Mouse (Mus musculus): ENCODE measurements around the gene Dennd4b. TPM values are rescaled to one million over a fixed set of nuclear protein-coding genes. Genes with fewer than 3 reads are reported as not detected.

Gene Dennd4b
- total and polyA plus RNA-seq, 3 experiments = 35.7 to 45.6 (median 36.5) TPM

DNA sequence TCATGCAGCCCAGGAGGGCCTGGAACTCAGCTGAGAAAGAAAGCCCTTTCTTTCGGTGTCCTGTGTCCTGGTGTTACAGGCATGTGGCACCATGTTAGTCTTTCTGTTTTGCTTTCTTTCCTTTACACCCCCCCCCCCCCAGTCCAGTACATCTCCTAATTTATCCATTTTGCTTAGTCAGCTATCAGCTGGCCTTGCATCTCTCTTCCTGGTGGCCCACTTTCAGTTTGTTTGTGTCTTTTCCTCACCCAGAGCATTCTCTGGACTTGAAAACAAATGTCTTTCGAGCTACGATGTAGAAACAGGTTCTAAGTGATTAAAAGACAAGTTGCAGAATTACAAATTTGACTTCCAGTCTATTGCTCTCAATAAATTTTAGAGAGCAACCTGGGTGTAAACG lies 42.5 kb upstream of the Dennd4b start:
- WGBS = 69% methylated on average over 4 of the region's 4 CpGs
- Histone ChIP-seq H3K4me1 (ENCODE audit: control insufficient read depth, insufficient read depth, low read length) (peaks cover 3% of the 10 kb centered on the region), H3K36me3 (ENCODE audit: control insufficient read depth, insufficient read depth, low read length) (no peaks in the 10 kb centered on the region), H3K27ac (no peak overlapping the region), H3K79me2 (replicated peaks; ENCODE audit: control insufficient read depth, insufficient read depth, low read length) (no peaks in the 10 kb centered on the region), H3K9ac (ENCODE audit: low read depth, low read length) (no peak overlapping the region), H3K27me3 (ENCODE audit: control insufficient read depth, insufficient read depth, low read length) (no peaks in the 10 kb centered on the region), H3K4me3 (no peak overlapping the region)
- DNase-seq = no peak
- intact Hi-C loops (cut with DNase I) = loop anchor here (5.0 kb wide), 1 partner anchor 245 kb away; the partner anchor contains the start of gene Npr1
- no peak for TF ChIP-seq POLR2A (IDR thresholded peaks at IDR 0.05; ENCODE audit: insufficient read depth, low read depth, low read length)
- no peak for TF ChIP-seq EP300 (IDR thresholded peaks at IDR 0.05; ENCODE audit: insufficient read depth, low read depth, low read length)

DNA sequence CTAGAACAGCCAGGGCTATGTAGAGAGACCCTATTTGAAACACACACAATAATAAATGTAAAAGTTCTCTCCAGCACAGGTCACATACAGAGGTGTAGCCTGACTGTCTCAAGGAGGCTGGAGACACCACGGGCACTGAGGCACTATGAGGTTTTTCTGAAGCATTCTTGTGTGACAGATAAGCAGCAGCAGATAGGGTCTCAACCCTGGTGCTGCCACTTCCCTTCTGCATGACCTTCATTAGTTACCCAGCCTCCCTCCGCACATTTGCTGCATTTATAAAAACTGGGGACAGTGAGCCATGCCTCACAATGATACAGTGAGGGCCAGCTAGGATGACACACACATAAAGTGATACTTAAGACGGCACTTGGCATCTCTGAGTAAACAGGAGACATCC lies 42.0 kb upstream of the Dennd4b start:
- Histone ChIP-seq H3K36me3 (ENCODE audit: control insufficient read depth, insufficient read depth, low read length) (no peaks in the 10 kb centered on the region), H3K4me1 (ENCODE audit: control insufficient read depth, insufficient read depth, low read length) (peaks cover 3% of the 10 kb centered on the region), H3K79me2 (replicated peaks; ENCODE audit: control insufficient read depth, insufficient read depth, low read length) (no peaks in the 10 kb centered on the region), H3K9ac (ENCODE audit: low read depth, low read length) (no peak overlapping the region), H3K27me3 (ENCODE audit: control insufficient read depth, insufficient read depth, low read length) (no peaks in the 10 kb centered on the region), H3K27ac (no peak overlapping the region), H3K4me3 (no peak overlapping the region)
- intact Hi-C loops (cut with DNase I) = loop anchor here (5.0 kb wide), 1 partner anchor 244 kb away; the partner anchor contains the start of gene Npr1
- no peak for DNase-seq
- WGBS = 45% methylated on average over 3 of the region's 3 CpGs
- TF ChIP-seq EP300 (IDR thresholded peaks at IDR 0.05; ENCODE audit: insufficient read depth, low read depth, low read length) = no peak
- no peak for TF ChIP-seq CTCF (IDR thresholded peaks at IDR 0.05)
- no peak for TF ChIP-seq POLR2A (IDR thresholded peaks at IDR 0.05; ENCODE audit: insufficient read depth, low read depth, low read length)

DNA sequence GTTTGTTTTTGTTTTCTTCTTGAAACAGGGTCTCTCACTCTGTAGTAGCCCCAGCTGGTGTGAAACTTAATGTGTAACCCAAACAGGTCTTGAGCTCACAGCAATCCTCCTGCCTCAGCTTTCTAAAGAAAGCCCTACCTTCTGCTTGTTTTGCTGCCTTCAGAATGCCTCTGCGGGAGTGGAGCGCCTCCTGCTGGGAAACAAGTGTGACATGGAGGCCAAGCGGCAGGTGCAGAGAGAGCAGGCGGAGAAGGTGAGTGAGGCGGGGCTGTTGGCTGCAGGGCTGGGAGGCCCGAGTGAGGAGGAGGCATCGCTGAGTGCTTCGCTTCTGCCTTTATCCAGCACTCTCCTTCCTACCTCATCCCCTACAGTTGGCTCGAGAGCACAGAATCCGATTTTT lies 40.7 kb upstream of the Dennd4b start:
- no peak for DNase-seq
- H3K9ac ChIP-seq (ENCODE audit: low read depth, low read length) = no peak overlapping the region
- WGBS = 80% methylated on average over 10 of the region's 10 CpGs
- no peaks in the 10 kb centered on the region for H3K36me3 ChIP-seq (ENCODE audit: control insufficient read depth, insufficient read depth, low read length)
- intact Hi-C loops (cut with DNase I) = loop anchor here (5.0 kb wide), 1 partner anchor 243 kb away; the partner anchor contains the start of gene Npr1
- H3K27me3 ChIP-seq (ENCODE audit: control insufficient read depth, insufficient read depth, low read length) = no peaks in the 10 kb centered on the region
- no peak overlapping the region for H3K27ac ChIP-seq
- H3K79me2 ChIP-seq (replicated peaks; ENCODE audit: control insufficient read depth, insufficient read depth, low read length) = no peaks in the 10 kb centered on the region
- no peak overlapping the region for H3K4me3 ChIP-seq
- H3K4me1 ChIP-seq (ENCODE audit: control insufficient read depth, insufficient read depth, low read length) = peaks cover 3% of the 10 kb centered on the region
- TF ChIP-seq CTCF (IDR thresholded peaks at IDR 0.05) = no peak
- TF ChIP-seq EP300 (IDR thresholded peaks at IDR 0.05; ENCODE audit: insufficient read depth, low read depth, low read length) = no peak
- no peak for TF ChIP-seq POLR2A (IDR thresholded peaks at IDR 0.05; ENCODE audit: insufficient read depth, low read depth, low read length)

DNA sequence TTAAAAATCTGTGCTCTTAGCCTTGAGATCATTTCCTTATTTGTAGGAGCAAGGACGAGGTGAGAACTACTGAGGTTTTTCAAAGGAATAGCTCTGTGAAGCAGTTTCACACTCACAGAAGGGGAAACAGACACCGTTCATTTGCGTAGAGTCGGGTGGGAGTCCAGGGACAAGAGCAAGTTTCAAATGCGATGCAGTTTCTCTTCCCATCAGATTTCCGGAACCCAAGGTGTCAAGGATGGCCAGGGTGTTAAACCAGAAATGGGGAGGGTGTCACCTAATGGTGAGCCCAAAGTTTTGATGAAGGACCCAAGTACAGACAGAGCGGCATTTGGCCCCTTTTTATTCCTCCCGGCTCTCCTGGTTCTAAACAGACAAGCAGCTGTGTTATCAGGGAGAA lies 33.9 kb upstream of the Dennd4b start:
- Histone ChIP-seq H3K4me1 (ENCODE audit: control insufficient read depth, insufficient read depth, low read length) (peaks cover 1% of the 10 kb centered on the region; the same call in 1 of the 2 replicates), H3K36me3 (ENCODE audit: control insufficient read depth, insufficient read depth, low read length) (no peaks in the 10 kb centered on the region), H3K79me2 (replicated peaks; ENCODE audit: control insufficient read depth, insufficient read depth, low read length) (no peaks in the 10 kb centered on the region), H3K27ac (peak overlapping the region; percentile 90), H3K9ac (ENCODE audit: low read depth, low read length) (peak overlapping the region; percentile 35), H3K27me3 (ENCODE audit: control insufficient read depth, insufficient read depth, low read length) (no peaks in the 10 kb centered on the region), H3K4me3 (peak overlapping the region; percentile 73)
- 10% methylated on average over 8 of the region's 8 CpGs for WGBS
- intact Hi-C loops (cut with DNase I) = loop anchor here (2.0 kb wide), 1 partner anchor 24 kb away; the partner anchor contains the start of gene Crtc2
- DNase-seq = no peak
- TF ChIP-seq CTCF (IDR thresholded peaks at IDR 0.05) (no peak), POLR2A (IDR thresholded peaks at IDR 0.05; ENCODE audit: insufficient read depth, low read depth, low read length) (no peak), EP300 (IDR thresholded peaks at IDR 0.05; ENCODE audit: insufficient read depth, low read depth, low read length) (no peak)

DNA sequence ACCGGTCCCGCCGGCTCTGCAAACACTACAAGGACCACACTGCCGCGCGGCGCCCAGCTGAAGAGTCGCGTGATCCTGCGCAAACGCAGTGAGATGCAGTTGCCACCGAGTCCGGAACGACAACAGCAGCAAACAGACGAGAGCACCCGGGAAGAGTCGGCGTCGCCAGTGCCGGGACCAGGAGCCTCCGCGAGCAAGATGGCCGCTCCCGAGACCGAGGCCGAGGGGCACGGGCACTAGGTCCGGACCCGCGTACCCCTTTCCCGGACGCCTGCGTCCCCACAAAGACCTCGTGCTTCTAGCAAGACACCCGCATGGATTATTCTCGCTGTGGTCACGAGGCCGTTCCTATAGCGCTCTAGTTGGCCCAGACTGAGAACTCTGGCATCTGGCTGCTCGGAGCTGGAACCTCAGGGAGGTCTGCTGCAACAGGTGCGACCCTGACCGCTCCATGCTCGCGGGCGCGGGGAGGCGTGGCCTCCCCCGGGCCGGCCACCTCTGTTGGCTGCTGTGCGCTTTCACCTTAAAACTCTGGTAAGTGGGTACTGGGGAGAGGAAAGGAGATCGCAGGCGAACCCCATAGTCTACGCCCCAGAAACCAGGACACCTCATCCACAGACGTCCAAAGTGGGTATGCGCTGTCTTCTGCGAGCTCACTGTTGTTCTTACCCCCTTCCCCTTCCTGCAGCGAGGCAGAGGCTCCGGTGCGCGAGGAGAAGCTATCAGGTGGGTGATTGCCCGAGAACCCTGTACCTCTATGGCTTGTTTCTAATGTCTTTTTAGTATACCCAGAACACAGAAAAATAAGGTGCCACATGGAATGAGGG lies 33.3 kb upstream of the Dennd4b start, which contains the start of gene Jtb:
TSS of gene Jtb (plus strand) at position 91 of the 827 bp plus-strand sequence.
- intact Hi-C loops (cut with DNase I) = loop anchor here (2.0 kb wide), 1 partner anchor 23 kb away; the partner anchor contains the start of gene Crtc2
- WGBS = under 1% methylated on average over 61 of the region's 61 CpGs
- H3K27me3 ChIP-seq (ENCODE audit: control insufficient read depth, insufficient read depth, low read length) = no peaks in the 10 kb centered on the region
- peak; percentile 91 for TF ChIP-seq POLR2A (IDR thresholded peaks at IDR 0.05; ENCODE audit: insufficient read depth, low read depth, low read length)
- TF ChIP-seq CTCF (IDR thresholded peaks at IDR 0.05) = 0 out of 2 replicates have a peak, but pooled peaks have one; percentile 16
- TF ChIP-seq EP300 (IDR thresholded peaks at IDR 0.05; ENCODE audit: insufficient read depth, low read depth, low read length) = peak; percentile 79
- peak within 1 kb of the TSS; percentile 82 for H3K9ac ChIP-seq (ENCODE audit: low read depth, low read length)
- DNase-seq = peak; percentile 90 to 95
- H3K4me3 ChIP-seq = peak within 1 kb of the TSS; percentile 73
- H3K27ac ChIP-seq = peak within 1 kb of the TSS; percentile 90
- H3K36me3 ChIP-seq (ENCODE audit: control insufficient read depth, insufficient read depth, low read length) = no peaks in the 10 kb centered on the region
- peaks cover 1% of the 10 kb centered on the region; the same call in 1 of the 2 replicates for H3K4me1 ChIP-seq (ENCODE audit: control insufficient read depth, insufficient read depth, low read length)
- H3K79me2 ChIP-seq (replicated peaks; ENCODE audit: control insufficient read depth, insufficient read depth, low read length) = no peaks in the 10 kb centered on the region

DNA sequence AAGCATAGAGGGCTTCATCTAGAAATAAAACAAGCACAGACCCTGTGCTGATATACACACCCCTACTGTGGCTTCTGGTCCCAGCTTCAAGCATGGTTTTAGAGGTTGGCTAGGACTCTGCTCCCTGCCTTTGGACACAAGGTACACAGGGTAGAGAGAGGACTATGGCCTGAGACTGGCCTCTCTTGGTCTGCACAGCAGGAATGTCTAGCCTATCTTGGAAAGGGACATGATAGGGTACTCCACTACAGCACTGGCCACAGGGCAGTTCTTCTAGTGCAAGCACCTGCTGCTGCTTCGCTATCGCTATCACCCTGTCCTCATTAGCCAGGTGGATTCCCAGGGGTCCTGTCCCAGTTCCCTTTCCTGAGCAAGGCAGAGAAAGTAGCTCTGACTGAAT lies 23.7 kb upstream of the Dennd4b start:
- no peaks in the 10 kb centered on the region for H3K36me3 ChIP-seq (ENCODE audit: control insufficient read depth, insufficient read depth, low read length)
- H3K27ac ChIP-seq = no peak overlapping the region
- H3K9ac ChIP-seq (ENCODE audit: low read depth, low read length) = no peak overlapping the region
- H3K4me1 ChIP-seq (ENCODE audit: control insufficient read depth, insufficient read depth, low read length) = peaks cover 1% of the 10 kb centered on the region; the same call in 1 of the 2 replicates
- no peaks in the 10 kb centered on the region for H3K27me3 ChIP-seq (ENCODE audit: control insufficient read depth, insufficient read depth, low read length)
- intact Hi-C loops (cut with DNase I) = no loop called here
- H3K4me3 ChIP-seq = no peak overlapping the region
- TF ChIP-seq POLR2A (IDR thresholded peaks at IDR 0.05; ENCODE audit: insufficient read depth, low read depth, low read length) (no peak), CTCF (IDR thresholded peaks at IDR 0.05) (no peak)
- DNase-seq = no peak
- H3K79me2 ChIP-seq (replicated peaks; ENCODE audit: control insufficient read depth, insufficient read depth, low read length) = no peaks in the 10 kb centered on the region
- WGBS = 87% methylated on average over 2 of the region's 2 CpGs
